Mouse (Mus musculus) stomach, postnatal 0 days (tissue): ENCODE data around the gene Krtap5-1. TPM values are rescaled to one million over a fixed set of nuclear protein-coding genes. Genes with fewer than 3 reads are reported as not detected.

Experiments
- ATAC-seq: fragments of 200-750 bp; cut with Nextera tagmentation; 2 replicates; pipeline ENCODE4 v1.8.0; 2017; ENCODE audit not compliant: low FRiP score, low TSS enrichment
- DNase-seq: peaks from one replicate; pipeline ENCODE4 v3.0.0-alpha.2; 2016; ENCODE audit warnings: low spot score
- H3K27ac ChIP-seq: fragments of 300-500 bp; sonication (generic); replicated peaks from 2 replicates; pipeline ENCODE4 v1.5.1; 2014; ENCODE audit warnings: mild to moderate bottlenecking, control low read depth
- H3K27me3 ChIP-seq: fragments of 300-500 bp; sonication (generic); 2 replicates; pipeline ENCODE4 v1.6.1; 2014; ENCODE audit warnings: low read length; ENCODE audit not compliant: control insufficient read depth, insufficient read depth
- H3K36me3 ChIP-seq: fragments of 300-500 bp; sonication (generic); 2 replicates; pipeline ENCODE4 v1.6.1; 2014; ENCODE audit warnings: low read length, mixed read lengths; ENCODE audit not compliant: control insufficient read depth, insufficient read depth
- H3K4me1 ChIP-seq: fragments of 300-500 bp; sonication (generic); replicated peaks from 2 replicates; pipeline ENCODE4 v1.6.1; 2014; ENCODE audit warnings: antibody characterized with exemption; ENCODE audit not compliant: control insufficient read depth, insufficient read depth
- H3K4me2 ChIP-seq: fragments of 300-500 bp; sonication (generic); replicated peaks from 2 replicates; pipeline ENCODE4 v1.6.1; 2014; ENCODE audit warnings: low read depth, mild to moderate bottlenecking, control low read depth, moderate library complexity
- H3K4me3 ChIP-seq: fragments of 300-500 bp; sonication (generic); 2 replicates; pipeline ENCODE4 v1.5.1; 2014; ENCODE audit warnings: low read depth, low read length, control low read depth
- H3K9ac ChIP-seq: fragments of 300-500 bp; sonication (generic); 2 replicates; pipeline ENCODE4 v1.6.1; 2014; ENCODE audit warnings: mild to moderate bottlenecking, low read length, control low read depth, mixed read lengths
- H3K9me3 ChIP-seq: fragments of 300-500 bp; sonication (generic); 2 replicates; pipeline ENCODE4 v1.6.1; 2016; ENCODE audit warnings: low read length; ENCODE audit not compliant: control insufficient read depth
- CTCF ChIP-seq: IDR thresholded peaks from 2 replicates; pipeline ENCODE4 v1.5.1; 2016; ENCODE audit warnings: antibody characterized with exemption, low read depth, mild to moderate bottlenecking, moderate library complexity
- EP300 ChIP-seq: optimal IDR thresholded peaks from 2 replicates; pipeline ENCODE3; 2016; ENCODE audit warnings: antibody characterized with exemption
- WGBS: fragments of 180-500 bp; shearing (Covaris S2); extraction: QIAGEN DNeasy Blood & Tissue Kit; methylation state at CpG from one replicate; pipeline ENCODE4 v1.1.7; 2014; 5-methylcytosine and 5-hydroxymethylcytosine counted together
- polyA plus RNA-seq: library from polyadenylated mRNA; unstranded; fragments of >200 nt; fragmentation: Nextera tagmentation; extraction: Ambion mirVana; gene quantifications from 2 replicates; pipeline ENCODE4 v1.2.1, GENCODE M21; 2015

Gene Krtap5-1
- polyA plus RNA-seq, 1 experiment from 2014 or later: not detected

- no peak overlapping the region for H3K9ac ChIP-seq
- no peaks in the 10 kb centered on the region for H3K27me3 ChIP-seq
- no peak for ATAC-seq
- H3K9me3 ChIP-seq: no peaks in the 10 kb centered on the region
- no peak for DNase-seq
- H3K36me3 ChIP-seq: no peaks in the 10 kb centered on the region
- H3K27ac ChIP-seq: no peak overlapping the region
- TF ChIP-seq CTCF: no peak
- TF ChIP-seq EP300: no peak
- H3K4me1 ChIP-seq: no peaks in the 10 kb centered on the region; the same call in none of the 2 replicates
- WGBS: 94% methylated on average over 4 of the region's 4 CpGs
- no peak overlapping the region for H3K4me2 ChIP-seq
- H3K4me3 ChIP-seq: no peak overlapping the region
Measured at GRCm38 (mm10) chr7:142331281-142331680, 34.4 kb upstream of the Krtap5-1 start.

- 28% methylated on average over 9 of the region's 9 CpGs for WGBS
- H3K27ac ChIP-seq: peak overlapping the region; percentile 58
- H3K4me3 ChIP-seq: no peak overlapping the region
- DNase-seq (peak; percentile 49), ATAC-seq (peak; percentile 60)
- TF ChIP-seq EP300: no peak
- TF ChIP-seq CTCF: no peak
- H3K9me3 ChIP-seq: no peaks in the 10 kb centered on the region
- H3K36me3 ChIP-seq: no peaks in the 10 kb centered on the region
- no peaks in the 10 kb centered on the region for H3K27me3 ChIP-seq
- 0 out of 2 replicates have a peak overlapping the region, but pooled peaks have one; percentile 8 for H3K9ac ChIP-seq
- no peak overlapping the region for H3K4me2 ChIP-seq
- H3K4me1 ChIP-seq: no peaks in the 10 kb centered on the region; the same call in none of the 2 replicates
Measured at GRCm38 (mm10) chr7:142330271-142330724, 33.4 kb upstream of the Krtap5-1 start.

- no peak overlapping the region for H3K9ac ChIP-seq
- H3K4me1 ChIP-seq: no peaks in the 10 kb centered on the region; the same call in 1 of the 2 replicates
- ATAC-seq: no peak
- H3K27ac ChIP-seq: no peak overlapping the region
- H3K4me3 ChIP-seq: no peak overlapping the region
- DNase-seq: no peak
- no peak for TF ChIP-seq EP300
- no peak for TF ChIP-seq CTCF
- no peaks in the 10 kb centered on the region for H3K27me3 ChIP-seq
- H3K4me2 ChIP-seq: no peak overlapping the region
- WGBS: 69% methylated on average over 3 of the region's 3 CpGs
- H3K36me3 ChIP-seq: no peaks in the 10 kb centered on the region
- no peaks in the 10 kb centered on the region for H3K9me3 ChIP-seq
Measured at GRCm38 (mm10) chr7:142328507-142328906, 31.6 kb upstream of the Krtap5-1 start.

- no peaks in the 10 kb centered on the region; the same call in 1 of the 2 replicates for H3K4me1 ChIP-seq
- H3K4me2 ChIP-seq: no peak overlapping the region
- WGBS: 27% methylated on average over 9 of the region's 9 CpGs
- H3K27me3 ChIP-seq: no peaks in the 10 kb centered on the region
- H3K4me3 ChIP-seq: no peak overlapping the region
- TF ChIP-seq EP300 (peak; percentile 47), CTCF (no peak)
- no peak overlapping the region; the same call in 1 of the 2 replicates for H3K9ac ChIP-seq
- no peaks in the 10 kb centered on the region for H3K36me3 ChIP-seq
- H3K27ac ChIP-seq: peak overlapping the region; percentile 86
- ATAC-seq (peak; percentile 35; the same call in 1 of the 2 replicates), DNase-seq (no peak)
- H3K9me3 ChIP-seq: no peaks in the 10 kb centered on the region
Measured at GRCm38 (mm10) chr7:142326714-142327445, 30.0 kb upstream of the Krtap5-1 start.

- DNase-seq: no peak
- H3K4me2 ChIP-seq: no peak overlapping the region
- peak; percentile 13; the same call in 1 of the 2 replicates for ATAC-seq
Measured at GRCm38 (mm10) chr7:142323396-142324117, 26.6 kb upstream of the Krtap5-1 start.

More at GRCm38 (mm10) chr7:142323396-142324117, 26.6 kb upstream of the Krtap5-1 start:
- Histone ChIP-seq H3K9ac (no peak overlapping the region), H3K27me3 (no peaks in the 10 kb centered on the region), H3K9me3 (no peaks in the 10 kb centered on the region), H3K4me3 (no peak overlapping the region), H3K27ac (peak overlapping the region; percentile 56; the same call in 1 of the 2 replicates), H3K36me3 (no peaks in the 10 kb centered on the region), H3K4me1 (no peaks in the 10 kb centered on the region; the same call in 1 of the 2 replicates)
- no peak for TF ChIP-seq CTCF
- TF ChIP-seq EP300: no peak
- 63% methylated on average over 12 of the region's 12 CpGs for WGBS
